9 mouse cellular contexts compared by ENCODE assay signal in the genomic region with DNA sequence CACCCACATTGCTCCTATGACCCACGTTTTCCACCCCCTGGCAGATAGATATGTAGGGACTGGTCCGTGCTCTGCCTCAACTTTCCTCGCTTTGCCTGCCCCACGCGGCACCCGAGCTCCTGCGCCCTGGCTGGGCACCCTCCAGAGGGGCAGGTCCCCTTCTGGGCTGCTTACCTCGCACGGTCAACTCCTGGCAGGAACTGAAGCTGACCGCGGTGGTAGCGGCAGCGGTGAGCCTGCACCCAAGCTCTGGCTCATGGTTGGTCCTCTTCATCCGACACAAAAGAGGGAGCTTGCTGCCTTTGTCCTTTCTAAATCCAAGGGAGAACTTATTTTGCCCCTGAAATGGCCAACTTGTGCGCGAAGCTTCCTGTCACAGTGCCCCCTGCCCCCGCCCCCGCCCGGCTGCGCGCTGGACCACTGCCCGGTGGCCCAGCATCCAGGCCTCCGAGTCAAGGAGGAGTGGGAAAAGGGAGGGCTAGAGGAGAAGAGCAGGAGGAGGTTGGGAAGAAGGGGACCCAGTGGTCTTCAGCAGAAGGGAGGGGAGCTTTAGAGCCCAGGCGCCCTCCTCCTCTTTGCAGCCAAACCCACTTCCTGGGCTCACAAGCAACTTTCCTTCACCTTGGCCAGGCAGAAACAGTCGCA. TPM values are rescaled to one million over a fixed set of nuclear protein-coding genes. Genes with fewer than 3 reads are reported as not detected.
DNase-seq lines count a peak whose midpoint lies in the region; ATAC-seq and TF ChIP-seq lines count a peak whose summit lies in the region.
"Had no signal": no experiment of that assay in that cellular context is flagged by ENCODE, and none has a peak within 500 bp of the region (broad histone marks: within the 10 kb centered on the region; RNA-seq: fewer than 3 reads in every experiment).

A gene (minus strand): TSS at position 215 of the 645 bp plus-strand sequence.

- no peaks in the 10 kb centered on the region for H3K9me3 ChIP-seq in kidney, embryonic 16.5 days (ENCODE audit: low read length)
- no peaks in the 10 kb centered on the region for H3K9me3 ChIP-seq in forebrain, embryonic 14.5 days (replicated peaks; ENCODE audit: control insufficient read depth, low read length)
- no peaks in the 10 kb centered on the region for H3K9me3 ChIP-seq in midbrain, postnatal 0 days (ENCODE audit: low read length)

- peaks cover 13% of the 10 kb centered on the region for H3K27me3 ChIP-seq in kidney, embryonic 16.5 days (ENCODE audit: insufficient read depth, low read length)
- H3K27me3 ChIP-seq in forebrain, embryonic 14.5 days (replicated peaks; ENCODE audit: control insufficient read depth, insufficient read depth, low read length): peaks cover 9% of the 10 kb centered on the region; the same call in 1 of the 2 replicates
- H3K27me3 ChIP-seq in midbrain, postnatal 0 days (ENCODE audit: insufficient read depth, low read length): no peaks in the 10 kb centered on the region

- peaks cover 9% of the 10 kb centered on the region; the same call in 1 of the 2 replicates for H3K4me1 ChIP-seq in kidney, embryonic 16.5 days (ENCODE audit: insufficient read depth, low read length)
- H3K4me1 ChIP-seq in forebrain, embryonic 14.5 days (ENCODE audit: control insufficient read depth, insufficient read depth, low read length): peaks cover 5% of the 10 kb centered on the region; the same call in 1 of the 2 replicates
- no peaks in the 10 kb centered on the region for H3K4me1 ChIP-seq in midbrain, postnatal 0 days (ENCODE audit: insufficient read depth, low read length)

- no peak; the same call in 1 of the 2 replicates for TF ChIP-seq CTCF in midbrain, postnatal 0 days (IDR thresholded peaks at IDR 0.05)

- WGBS in kidney, embryonic 16.5 days: under 1% methylated on average over 24 of the region's 25 CpGs
- WGBS in forebrain, embryonic 14.5 days: under 1% methylated on average over 25 of the region's 25 CpGs
- under 1% methylated on average over 25 of the region's 25 CpGs for WGBS in midbrain, postnatal 0 days

- H3K4me3 ChIP-seq in kidney, embryonic 16.5 days (ENCODE audit: low read length): peak within 1 kb of the TSS; percentile 45
- peak within 1 kb of the TSS; percentile 42 for H3K4me3 ChIP-seq in forebrain, embryonic 14.5 days (ENCODE audit: low read depth, low read length)
- H3K4me3 ChIP-seq in midbrain, postnatal 0 days (ENCODE audit: low read depth, low read length): peak within 1 kb of the TSS; percentile 68

- peak within 1 kb of the TSS; percentile 24; the same call in 1 of the 2 replicates for H3K9ac ChIP-seq in kidney, embryonic 16.5 days (replicated peaks; ENCODE audit: low read length)
- peak within 1 kb of the TSS; percentile 67 for H3K9ac ChIP-seq in forebrain, embryonic 14.5 days (ENCODE audit: low read length)
- peak within 1 kb of the TSS; percentile 71 for H3K9ac ChIP-seq in midbrain, postnatal 0 days (replicated peaks; ENCODE audit: low read length, poor library complexity, severe bottlenecking)

- H3K36me3 ChIP-seq in kidney, embryonic 16.5 days (ENCODE audit: insufficient read depth, low read length): no peaks in the 10 kb centered on the region
- no peaks in the 10 kb centered on the region for H3K36me3 ChIP-seq in forebrain, embryonic 14.5 days (ENCODE audit: control insufficient read depth, insufficient read depth, low read length)
- no peaks in the 10 kb centered on the region for H3K36me3 ChIP-seq in midbrain, postnatal 0 days (ENCODE audit: insufficient read depth, low read length)

- peak; percentile 65 for ATAC-seq in kidney, embryonic 16.5 days (ENCODE audit: low FRiP score, low TSS enrichment)
- ATAC-seq in forebrain, embryonic 14.5 days: peak; percentile 57
- peak; percentile 77 for ATAC-seq in midbrain, postnatal 0 days (ENCODE audit: low FRiP score)

- H3K27ac ChIP-seq in kidney, embryonic 16.5 days (ENCODE audit: low read length): no peak within 1 kb of the TSS
- H3K27ac ChIP-seq in forebrain, embryonic 14.5 days (ENCODE audit: low read depth, low read length): no peak within 1 kb of the TSS; the same call in 1 of the 2 replicates
- H3K27ac ChIP-seq in midbrain, postnatal 0 days (ENCODE audit: low read depth, low read length): peak within 1 kb of the TSS; percentile 89
- H3K27ac ChIP-seq: macrophage had no signal

- peak within 1 kb of the TSS; percentile 66 for H3K4me2 ChIP-seq in kidney, embryonic 16.5 days (replicated peaks; ENCODE audit: low read depth, low read length)
- H3K4me2 ChIP-seq in forebrain, embryonic 14.5 days (ENCODE audit: low read length): peak within 1 kb of the TSS; percentile 94
- peak within 1 kb of the TSS; percentile 73 for H3K4me2 ChIP-seq in midbrain, postnatal 0 days (ENCODE audit: low read depth, low read length, poor library complexity, severe bottlenecking)

- no peak for DNase-seq in kidney, adult 8-10 months
- DNase-seq in brain, embryonic 18.5 days (ENCODE audit: low read depth, low spot score): peak; percentile 20
- DNase-seq in forebrain, embryonic 14.5 days (ENCODE audit: low spot score): peak; percentile 36
- DNase-seq in layer of hippocampus, postnatal 14 days (ENCODE audit: low spot score in 2 of 2): peak; percentile 15 to 26
- DNase-seq in midbrain, postnatal 0 days (ENCODE audit: low spot score): peak; percentile 54
- no peak for DNase-seq in spleen, adult 18-20 months
- DNase-seq in thymus, postnatal 36 days: no peak

RNA-seq across cellular contexts. Expression of the gene that starts here (rescaled TPM):
- polyA plus RNA-seq in kidney, embryonic 16.5 days (2015; fragmentation: Nextera tagmentation; extraction: Ambion mirVana): 0.32 and 0.59 TPM in 2 replicates
- polyA plus RNA-seq in forebrain, embryonic 14.5 days (2014; fragmentation: Nextera tagmentation; extraction: Ambion mirVana): 8.0 and 14.8 TPM in 2 replicates
- 10 to 100 TPM; 62.8 to 67.0 TPM for total RNA-seq in layer of hippocampus, postnatal 14 days (2021)
- total RNA-seq in midbrain, postnatal 0 days (2014; rRNA removed): 210 and 226 TPM in 2 replicates
- polyA plus RNA-seq in midbrain, postnatal 0 days (2015; fragmentation: Nextera tagmentation; extraction: Ambion mirVana): 88.4 and 91.8 TPM in 2 replicates
- polyA plus RNA-seq: macrophage had no signal

Comparison
In these comparisons a context has a peak if more than half of its experiments do, and no peak if none do; other contexts are left out.
1. Peak in ATAC-seq, H3K4me3 ChIP-seq, H3K9ac ChIP-seq and H3K4me2 ChIP-seq in kidney, embryonic 16.5 days; RNA of the gene not detected or under 1 TPM.
2. DNase-seq: peak in brain, embryonic 18.5 days (single experiment), forebrain, embryonic 14.5 days (single experiment), layer of hippocampus, postnatal 14 days (2 of 2) and midbrain, postnatal 0 days (single experiment); none in kidney, adult 8-10 months (0 of 2), spleen, adult 18-20 months (0 of 2) and thymus, postnatal 36 days (0 of 2).
3. Peak in every context shown above with its lines, with median percentiles within 50 percentile points of each other: ATAC-seq, H3K4me2 ChIP-seq, H3K4me3 ChIP-seq and H3K9ac ChIP-seq.